Mouse (Mus musculus): ENCODE results near the gene Cxcr5. TPM values are rescaled to one million over a fixed set of nuclear protein-coding genes. Genes with fewer than 3 reads are reported as not detected.
A peak's percentile ranks its signal among the peaks of the same experiment; 100 is the strongest.

Cxcr5 gene
- under 1 TPM in 1 of 2 experiments, not detected in 1; 0.17 TPM for total RNA-seq (2021)
- polyA plus RNA-seq (2012; rRNA removed): 0.15 and 0.26 TPM in 2 replicates
- long read RNA-seq: 0 reads

DNA sequence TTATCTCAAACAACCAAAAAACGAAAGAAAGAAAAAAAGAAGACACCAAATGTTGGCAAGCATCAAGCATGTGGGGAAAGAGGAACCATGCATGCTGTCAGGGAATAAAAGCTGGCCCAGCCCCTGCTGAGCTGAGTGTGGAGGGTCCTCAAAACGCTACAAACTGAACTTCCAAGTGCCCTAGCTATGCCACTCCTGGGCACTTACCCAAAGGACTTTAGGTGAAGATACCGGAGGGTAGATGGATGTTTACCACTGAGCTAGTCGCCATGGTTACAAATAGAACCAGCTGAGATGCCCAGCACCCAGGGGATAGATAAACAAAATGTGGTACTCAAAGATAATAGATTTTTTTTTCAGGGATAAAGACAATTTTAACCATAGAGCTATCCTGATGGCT is at the start of gene Cxcr5:
Cxcr5 (minus strand) TSS at position 281 of the 400 bp plus-strand sequence.
- DNase-seq: no peak

DNA sequence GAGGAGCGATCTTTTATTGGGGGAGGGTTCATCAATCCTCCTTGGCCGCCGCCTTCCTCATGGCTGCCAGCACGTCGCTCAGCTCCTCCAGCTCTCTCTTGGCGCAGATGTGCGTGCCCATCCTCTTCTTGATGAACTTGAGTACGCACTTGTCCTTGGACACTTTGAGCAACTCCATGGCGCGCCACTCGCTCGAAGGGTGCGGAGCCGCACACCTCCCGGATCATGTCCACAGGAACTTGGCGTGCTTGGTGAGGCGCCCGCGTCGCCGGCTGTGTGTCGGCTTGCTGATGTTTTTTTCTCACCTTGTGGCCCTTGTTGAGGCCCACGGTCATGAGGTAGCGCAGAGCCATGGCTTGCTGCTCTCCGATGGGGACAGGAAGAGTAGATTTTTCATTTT is 48.7 kb upstream of the Cxcr5 start:
- no peak for DNase-seq

DNA sequence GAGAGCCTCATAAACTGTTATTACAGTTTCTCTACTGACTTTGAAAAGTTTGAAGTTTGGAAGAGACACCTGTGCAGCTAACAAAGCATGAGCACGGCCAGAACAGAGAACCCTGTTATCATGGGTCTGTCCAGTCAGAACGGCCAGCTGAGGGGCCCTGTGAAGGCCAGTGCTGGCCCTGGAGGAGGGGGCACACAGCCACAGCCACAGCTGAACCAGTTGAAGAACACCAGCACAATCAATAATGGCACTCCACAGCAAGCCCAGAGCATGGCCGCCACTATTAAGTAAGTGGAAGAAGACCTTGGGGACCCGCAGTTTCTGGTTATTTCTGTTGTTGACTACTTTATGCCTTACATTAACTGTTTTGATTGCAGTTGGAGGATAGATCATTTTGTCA is 45.6 kb upstream of the Cxcr5 start:
- no peak for DNase-seq

DNA sequence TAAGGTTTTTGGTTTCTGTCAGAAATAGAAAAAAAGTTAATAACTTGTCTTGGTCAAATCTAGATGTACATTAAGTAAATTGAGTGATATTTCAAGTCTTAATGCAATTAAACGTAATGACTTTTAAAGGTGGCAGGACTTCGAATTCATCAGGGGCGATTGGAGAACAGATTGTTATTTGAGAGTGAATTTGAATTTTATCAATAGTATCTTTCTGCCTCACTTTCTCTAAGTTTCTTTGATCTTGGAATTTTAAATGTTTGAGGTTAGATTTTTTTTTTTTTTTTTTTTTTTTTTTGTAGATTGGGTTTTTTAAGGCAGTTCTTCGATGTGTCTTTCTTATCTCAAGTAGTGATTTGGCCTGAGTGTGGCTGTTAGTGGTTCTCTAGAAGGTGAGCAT is 45.0 kb upstream of the Cxcr5 start:
- DNase-seq: no peak

DNA sequence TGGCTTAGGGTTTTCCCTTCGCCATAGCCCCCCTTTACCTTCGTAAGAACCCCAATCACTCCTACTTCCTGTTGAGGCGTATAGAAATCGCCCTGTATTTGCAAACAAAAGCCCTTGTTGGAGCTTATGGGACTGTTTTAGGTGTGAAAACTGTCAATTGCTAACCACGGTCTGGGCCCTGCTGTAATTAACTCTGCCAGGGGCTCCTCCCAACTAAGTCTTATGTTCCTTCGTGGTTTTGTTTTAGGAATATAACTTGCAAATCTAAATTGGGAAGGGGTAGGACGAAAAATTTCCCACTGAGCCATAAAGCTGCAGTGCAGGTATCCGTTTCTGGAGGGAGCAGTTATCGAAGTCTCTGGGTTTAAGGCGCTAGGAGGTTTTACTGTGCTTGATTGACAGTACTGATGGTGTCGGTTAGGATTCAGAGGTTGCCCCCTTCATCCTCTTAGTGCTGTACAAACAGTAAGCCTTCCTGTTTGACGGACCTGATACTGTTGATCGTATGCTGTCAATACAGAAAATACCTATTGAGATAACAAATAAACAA is 44.0 kb upstream of the Cxcr5 start:
- no peak for DNase-seq

DNA sequence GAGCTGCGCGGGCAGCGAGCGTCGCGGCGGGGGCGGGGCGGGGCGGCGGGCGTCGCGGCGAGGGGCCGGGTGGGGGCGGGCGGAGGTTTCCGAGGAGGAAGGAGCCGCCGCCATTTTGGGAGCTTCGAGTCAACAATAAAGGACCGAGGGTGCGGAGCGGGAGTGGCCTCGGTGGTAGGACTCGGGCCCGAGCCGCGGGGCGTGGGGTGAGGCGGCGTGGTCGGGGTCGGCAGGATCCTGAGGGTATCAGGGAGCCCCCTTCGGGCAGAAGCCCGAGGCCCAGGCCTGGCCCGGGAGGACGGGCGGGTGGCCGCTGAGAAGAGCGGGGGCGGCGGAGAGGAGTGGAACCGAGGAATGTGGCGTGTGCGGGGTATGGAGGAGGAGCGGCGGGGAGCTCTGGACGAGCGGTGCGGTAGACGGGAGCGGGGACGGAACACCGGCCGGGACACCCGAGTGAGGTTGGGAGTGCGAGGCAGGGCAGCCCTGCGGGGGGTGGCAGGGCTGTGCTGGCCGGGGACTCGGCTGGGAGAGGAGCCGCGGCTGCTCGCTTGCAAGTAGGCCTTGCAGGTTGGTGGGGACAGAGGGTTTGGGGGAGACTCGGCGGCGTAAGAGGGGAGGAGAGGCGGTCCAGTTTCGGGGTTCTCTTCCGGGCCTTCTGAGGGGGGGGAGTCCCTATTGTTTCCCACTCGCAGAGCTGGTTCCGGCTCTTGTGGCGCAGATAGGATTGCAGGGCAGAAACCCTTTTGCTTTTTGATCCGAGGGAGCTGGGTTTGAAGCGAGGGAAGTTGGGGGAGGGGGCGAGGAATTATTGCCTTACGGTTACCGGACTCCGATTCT is 43.3 kb upstream of the Cxcr5 start, which contains the start of gene Ddx6:
Ddx6 (plus strand) TSS at position 114 of the 837 bp plus-strand sequence.
- peak; percentile 86 for DNase-seq

DNA sequence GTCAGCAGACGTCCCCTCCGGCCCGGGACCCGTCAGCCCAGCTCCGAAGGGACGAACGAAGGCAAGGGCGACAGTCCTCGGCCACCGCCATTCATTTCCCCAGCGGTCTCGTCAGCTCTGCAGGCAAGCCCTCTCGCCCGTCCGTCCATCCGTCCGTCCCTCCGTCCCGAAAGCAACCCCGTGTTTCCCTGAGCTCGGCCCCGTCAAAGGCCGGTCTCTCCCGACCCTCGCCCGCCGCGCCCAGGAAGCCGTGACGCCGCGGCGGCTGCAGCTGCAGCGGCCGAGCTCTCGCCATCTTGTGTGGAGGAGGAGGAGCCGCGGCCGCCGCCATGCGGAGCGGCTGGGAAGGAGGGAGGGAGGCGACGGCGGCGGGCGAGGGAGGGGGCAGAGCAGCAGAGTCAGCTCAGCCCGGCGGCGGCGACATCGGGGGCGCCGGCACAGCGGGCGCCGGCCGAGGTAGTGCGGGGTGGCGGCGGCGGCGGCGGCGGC is 42.7 kb upstream of the Cxcr5 start:
- DNase-seq: peak; percentile 88

DNA sequence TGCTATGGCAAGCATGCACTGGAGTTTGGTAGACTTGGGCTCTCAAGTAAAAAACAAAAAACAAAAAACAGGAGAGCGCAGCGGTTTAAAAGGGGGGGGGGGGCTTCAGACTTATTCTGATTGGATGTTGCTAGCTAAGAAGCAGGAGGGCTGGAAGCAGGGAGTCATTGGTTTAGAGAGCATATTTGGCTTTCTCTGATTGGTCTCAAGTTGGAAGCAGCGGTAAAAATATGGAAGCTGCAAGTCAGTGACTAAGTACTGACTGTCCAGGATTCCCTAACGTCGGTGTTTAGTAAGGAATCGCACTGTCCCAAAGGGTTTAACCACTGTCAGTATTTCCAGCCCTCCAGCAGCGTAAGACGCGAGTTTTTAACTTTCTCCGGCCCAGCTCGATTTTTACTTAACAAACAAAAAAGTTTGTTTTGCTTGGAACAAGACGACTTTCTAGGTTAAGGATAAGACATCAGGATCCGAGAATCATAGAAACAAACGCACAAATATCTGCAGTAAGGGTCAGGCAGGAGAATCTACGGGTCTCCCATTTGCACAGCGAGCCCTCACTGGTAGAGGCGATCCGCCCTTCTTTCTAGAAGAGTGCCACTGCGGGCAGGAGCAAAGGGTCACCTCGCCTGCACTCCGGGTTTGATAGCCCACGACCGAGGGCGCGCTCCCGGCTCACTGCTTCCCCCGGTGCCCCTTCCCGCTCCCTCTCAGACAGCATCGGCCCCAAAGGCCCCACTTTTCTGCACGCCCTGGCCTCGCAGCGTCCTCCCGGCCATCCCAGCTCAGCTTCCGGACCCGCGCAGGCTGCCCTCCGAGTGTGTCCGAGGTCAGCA is 42.0 kb upstream of the Cxcr5 start:
- peak; percentile 78 for DNase-seq

DNA sequence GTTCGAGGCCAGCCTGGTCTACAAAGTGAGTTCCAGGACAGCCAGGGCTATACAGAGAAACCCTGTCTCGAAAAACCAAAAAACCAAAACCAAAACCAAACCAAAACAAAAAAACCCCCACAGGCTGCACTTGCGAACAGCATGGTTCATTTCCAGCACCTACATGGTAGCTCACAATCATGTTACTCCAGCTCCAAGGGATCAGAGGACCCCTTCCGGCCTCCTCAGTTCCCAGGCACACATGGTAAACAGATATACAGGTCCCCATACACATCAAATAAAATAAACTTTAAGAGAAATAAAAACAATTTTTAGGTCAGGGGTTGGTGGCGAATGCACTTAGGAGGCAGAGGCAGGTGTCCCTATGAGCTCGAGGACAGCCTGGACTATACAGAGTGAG is 41.1 kb upstream of the Cxcr5 start:
- DNase-seq: no peak

DNA sequence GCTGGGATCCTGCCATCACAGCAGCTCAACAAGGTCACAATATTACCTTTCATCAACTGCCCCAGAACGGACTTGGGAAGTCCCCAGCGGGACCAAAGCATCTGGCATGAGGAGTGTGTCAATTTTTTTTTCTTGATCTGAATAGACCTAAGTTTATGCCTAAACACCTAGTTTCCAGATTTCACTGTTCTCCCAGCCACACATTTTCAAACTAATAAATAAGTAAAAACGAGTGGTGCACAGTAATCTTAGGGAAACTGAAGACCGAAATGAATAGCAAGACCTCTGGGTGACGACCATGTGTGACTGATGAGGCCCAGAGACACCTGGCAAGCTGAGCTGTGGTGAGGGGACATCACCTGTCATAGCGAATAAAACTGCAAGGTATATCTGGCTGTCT is 39.1 kb upstream of the Cxcr5 start:
- no peak for DNase-seq

DNA sequence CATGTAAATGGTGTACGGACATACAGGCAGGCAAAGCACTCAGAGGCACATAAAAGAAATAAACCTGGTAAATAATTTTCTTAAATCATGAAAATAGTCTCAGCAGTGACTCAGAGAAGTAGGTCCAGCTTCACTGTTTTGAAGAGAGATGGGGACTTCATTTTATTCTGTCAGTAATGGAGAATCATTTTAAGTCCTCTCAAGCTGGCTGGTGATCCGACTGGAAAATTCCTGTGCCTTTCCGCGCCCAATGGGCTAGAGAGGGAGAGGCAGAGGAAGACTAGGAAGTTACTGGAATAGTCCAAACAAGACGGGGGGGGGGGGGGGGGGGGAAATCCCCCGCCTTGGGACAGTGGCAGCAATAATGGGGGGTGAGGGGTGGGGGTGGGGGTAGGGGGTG is 37.9 kb upstream of the Cxcr5 start:
- DNase-seq: peak; percentile 25

DNA sequence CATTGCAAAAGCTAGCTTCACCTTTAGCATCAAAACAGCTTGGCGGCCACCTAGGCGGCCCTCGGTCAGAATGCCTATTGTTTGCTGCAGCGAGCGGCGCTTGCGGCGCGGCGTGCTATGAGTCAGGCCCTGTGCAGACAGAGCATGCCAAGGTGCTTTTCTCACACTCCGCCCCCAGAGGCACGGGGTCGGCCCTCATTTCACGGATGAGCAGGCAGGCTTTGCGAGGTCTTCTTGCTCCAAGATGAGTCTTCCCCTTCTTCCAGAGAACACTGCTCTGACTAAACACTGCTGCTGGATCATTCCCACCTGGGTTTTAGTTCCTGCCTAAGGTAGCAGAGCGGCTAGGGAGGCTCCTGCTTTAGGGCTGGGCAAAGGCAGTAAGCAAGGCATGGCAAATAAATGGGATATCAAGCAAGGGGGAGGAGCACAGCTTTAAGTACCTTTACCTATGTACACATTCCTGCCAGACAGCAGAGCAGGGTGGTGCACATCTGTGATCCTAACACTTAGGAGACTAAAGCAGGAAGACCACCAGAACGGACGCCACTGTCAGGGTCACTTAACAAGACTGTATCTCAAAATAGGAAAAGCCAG is 37.3 kb upstream of the Cxcr5 start:
- peak; percentile 55 for DNase-seq

DNA sequence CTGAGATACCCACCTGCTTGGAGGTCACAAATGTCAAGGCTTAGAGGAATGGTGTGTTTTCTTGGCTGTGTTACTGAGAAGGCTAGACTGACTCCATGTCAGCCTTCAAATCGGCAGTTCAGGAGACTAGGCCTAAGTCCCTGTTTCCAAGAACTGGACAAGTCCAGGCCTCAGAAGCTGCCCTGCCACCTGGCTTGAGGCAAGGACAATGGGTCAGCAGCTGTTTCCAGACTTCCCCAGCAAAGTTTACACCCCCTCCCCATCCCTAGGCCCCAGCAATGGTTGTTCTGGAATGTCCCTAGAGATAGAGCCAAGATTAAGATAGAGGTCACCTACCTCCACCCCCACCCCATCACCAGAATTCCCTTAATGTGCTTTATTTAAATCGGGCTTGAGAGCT is 36.1 kb upstream of the Cxcr5 start:
- DNase-seq: no peak

DNA sequence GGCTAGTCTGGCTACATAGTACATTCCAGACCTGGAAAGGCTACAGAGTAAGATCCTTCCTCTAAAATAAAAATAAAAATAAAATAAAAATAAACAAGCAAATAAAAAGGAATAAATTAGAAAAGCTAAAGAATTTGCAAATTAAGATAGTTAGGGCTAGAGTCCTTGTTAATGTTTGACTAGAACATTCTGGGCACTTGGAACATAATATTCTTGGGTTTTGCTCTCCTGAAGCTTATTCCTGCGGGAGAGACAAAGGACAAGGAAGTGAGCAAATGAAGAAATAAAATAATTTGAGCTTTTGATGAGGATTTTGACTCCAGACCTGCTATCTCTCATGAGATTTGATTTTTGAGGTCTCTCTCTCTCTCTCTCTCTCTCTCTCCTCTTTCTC is 33.9 kb upstream of the Cxcr5 start:
- no peak for DNase-seq

DNA sequence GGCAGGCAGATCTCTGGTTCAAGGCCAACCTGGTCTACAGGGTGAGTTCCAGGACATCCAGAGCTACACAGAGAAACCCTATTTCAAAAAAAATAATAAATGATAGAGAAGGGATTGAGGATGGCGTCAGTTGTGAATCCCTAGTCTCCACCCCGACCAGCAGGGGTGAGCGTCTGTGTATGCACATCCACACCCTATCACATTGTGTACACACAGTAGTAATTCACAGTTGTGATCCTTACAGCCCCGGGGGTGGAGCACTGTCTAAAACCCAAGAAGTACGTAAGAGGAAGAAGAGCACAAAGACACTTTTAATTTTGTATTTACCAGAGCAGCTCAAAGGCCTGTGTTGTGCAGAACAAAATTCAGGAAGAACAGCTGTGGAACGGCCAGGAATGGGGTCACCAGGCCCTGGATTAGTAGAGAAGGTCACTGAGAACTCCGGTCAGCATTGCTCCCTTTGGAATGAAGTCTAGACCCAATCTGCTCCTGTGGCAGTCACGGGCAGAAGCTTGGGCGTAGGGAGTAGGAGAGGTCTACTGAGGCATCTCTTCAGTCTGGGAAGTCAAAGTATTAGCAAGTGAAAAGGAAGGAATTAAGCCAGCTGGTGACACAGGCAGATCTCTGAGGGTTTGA is 33.3 kb upstream of the Cxcr5 start:
- no peak for DNase-seq

DNA sequence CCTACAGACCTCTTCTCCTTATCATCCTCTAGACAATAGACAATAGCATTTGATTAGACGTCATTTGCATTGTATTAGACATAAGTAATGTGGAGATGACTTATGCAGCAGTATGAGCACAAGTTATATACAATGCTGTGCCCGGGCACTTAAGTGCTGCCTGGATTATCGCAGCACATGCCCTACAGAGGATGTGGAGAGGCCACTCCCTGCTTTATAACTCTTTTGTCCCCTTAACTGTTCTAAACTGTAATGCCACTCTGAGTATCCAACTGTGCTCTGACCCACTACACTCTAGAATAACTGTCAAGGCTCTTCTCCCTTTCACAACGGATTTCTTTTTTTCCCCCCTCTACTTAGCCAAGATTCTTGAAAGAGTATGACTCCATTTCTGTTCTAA is 32.2 kb upstream of the Cxcr5 start:
- DNase-seq: no peak

DNA sequence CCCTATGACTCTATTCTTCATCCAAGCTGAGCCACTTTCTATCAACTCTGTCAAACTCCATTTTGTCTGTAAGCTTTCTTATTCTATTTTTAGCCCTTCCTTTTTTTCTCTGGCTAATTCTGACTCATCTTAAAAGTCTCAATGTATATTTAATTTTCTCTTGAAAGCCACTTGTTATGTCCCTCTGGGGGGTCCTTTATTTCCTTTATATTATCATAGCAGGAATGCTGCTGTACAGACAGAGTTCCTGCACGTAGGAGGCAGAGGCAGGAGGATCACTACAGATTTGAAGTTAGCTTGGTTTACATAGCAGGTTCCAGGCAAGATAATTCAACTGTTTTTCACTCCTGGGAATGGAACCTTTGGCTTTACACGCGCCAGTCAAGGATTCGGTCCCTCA is 31.5 kb upstream of the Cxcr5 start:
- DNase-seq: no peak

DNA sequence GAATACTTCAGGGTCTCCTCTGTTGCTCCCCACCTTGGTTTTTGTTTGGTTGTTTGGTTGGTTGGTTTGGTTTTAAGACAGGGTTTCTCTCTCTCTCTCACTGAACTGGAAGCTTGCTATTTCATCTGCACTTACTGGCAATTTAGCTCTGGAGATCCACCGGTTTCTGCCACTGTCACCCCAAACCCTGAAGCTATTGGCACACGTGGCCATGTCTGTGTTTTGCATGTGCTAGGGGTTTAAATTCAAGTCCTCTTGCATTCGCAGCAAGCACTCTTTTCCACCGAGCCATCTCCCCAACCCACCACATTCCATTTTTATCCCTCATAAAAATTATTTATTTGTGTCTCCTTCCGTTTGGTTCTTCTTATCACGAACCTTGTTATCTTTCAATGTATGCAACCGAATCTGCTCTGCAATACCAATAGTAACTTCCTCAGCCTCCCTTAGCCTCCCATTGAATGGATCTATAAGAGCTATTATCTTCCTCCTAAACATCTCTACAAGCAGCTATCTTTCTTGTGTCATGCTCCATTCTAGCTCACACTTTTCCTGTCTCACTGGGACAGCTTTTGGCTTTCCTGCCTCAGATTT is 30.0 kb upstream of the Cxcr5 start:
- no peak for DNase-seq

DNA sequence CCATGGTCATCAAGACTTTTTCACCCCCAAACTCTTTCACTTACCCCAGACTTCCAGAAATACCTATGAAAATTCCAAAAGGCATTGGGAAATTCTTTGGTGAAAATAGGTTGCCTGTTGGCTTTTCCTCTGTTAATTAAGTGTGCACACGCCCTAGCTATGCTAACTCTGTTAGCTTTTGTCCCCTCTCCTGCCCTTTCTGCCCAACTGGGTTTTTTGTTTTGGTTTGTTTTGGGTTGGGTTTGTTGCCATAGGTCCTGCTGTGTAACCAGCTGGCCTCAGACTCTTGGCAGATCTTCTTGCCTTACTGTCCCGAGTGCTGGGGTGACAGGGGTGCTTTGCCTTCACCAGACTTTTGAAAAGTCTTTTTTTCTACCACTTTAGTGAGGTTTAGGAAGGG is 29.3 kb upstream of the Cxcr5 start:
- no peak for DNase-seq

DNA sequence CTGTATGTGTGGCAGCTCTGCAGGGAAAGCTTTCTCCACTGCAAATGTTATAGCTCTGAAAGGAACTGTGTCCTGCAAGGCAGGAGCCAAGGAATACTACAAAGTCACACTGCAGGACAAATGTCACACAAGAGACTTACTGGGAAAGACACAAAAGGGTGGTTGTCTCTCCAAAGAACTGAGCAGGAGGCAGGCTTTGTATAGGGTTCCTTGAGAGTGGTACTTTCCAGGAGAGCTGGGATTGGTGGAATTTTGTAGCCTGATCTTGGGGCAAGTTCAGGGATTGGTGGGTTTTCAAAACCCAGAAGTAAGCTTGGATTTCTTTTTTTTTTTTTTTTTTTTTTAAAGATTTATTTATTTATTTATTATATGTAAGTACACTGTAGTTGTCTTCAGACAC is 27.4 kb upstream of the Cxcr5 start:
- no peak for DNase-seq

DNA sequence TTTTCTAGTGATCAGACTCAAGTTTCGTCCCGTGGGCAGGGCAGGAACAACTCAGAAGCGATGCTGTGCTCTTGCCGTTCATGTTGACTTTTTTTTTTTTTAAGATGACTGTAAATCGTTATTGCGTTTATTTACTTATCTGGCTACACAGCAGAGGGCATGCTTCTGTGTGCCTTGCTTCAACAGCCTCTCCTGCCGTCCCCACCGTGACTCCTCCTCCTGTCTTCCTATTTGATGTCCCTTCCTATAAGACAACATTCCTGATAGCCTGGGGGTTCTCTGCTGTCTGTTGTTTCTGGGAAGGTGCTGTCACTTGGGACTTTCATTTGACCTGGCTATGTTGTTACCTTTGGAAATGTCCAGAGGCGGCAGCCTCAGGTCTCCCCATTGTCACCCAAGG is 26.9 kb upstream of the Cxcr5 start:
- DNase-seq: no peak

Measured in adrenal gland, adult 2 months (tissue).